Mouse (Mus musculus): Measurements from ENCODE around the gene Cic. TPM values are rescaled to one million over a fixed set of nuclear protein-coding genes. Genes with fewer than 3 reads are reported as not detected.

Gene Cic
- 20.7 TPM for polyA plus RNA-seq (2014; fragmentation: Illumina TruSeq; extraction: RNeasy Lipid Tissue Mini Kit (QIAGEN cat#74804); ENCODE audit: low read depth, low replicate concordance)

DNA sequence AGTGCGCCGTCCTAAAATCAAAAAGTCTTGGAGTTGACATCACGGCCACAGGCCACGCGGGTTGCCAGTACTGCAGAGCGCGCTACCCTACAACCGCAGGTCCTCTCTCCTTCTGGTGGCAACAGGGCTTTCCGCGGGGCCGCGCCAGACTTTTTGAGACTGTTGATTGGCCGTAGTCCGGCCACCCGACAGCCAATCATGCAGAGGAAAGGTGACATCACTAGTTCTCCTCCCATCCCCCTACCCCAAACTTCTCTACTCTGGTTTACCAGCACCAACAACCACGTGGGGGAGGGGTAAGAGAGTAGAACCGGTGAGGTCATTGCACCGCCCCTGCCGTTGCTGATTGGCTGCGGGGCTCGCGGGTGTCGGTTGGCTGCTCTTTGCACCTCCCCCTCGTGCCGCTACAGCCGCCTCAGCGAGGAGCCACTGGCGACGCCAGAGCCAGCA is at the start of gene Cic:
Gene Cic, plus strand, starts transcription at position 404 of the 450 bp plus-strand sequence.

DNA sequence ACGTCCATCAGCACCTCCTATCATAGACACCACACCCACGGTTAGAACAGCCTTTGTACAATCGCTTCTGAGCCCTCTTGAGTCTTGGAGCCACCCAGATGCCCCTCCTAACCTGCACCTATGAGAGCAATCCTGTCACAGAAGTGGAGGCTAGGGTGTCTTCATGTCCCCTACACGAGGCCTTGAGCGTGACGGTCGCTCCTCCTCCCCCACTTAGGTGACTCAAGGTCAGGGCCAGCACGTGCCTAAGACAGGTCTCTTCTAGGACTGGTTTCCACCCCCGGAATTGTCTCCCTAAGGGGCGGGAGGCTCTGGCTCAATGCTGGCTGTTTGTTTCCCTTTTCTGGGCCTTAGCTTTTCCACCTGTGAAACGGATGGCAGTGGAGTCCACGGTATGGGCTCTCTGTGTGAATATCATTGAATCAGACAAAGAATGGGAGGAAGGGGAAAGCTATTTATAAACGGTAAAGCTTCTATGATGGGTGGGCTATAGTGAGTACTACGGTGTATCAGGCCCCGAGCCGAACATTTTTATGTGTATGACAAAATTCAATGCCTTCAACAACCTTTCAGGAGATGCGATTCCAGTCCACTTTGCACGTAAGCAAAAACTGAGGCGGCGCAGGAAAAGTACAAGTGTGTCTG is 46.9 kb upstream of the Cic start, which contains the start of gene Dedd2:
Gene Dedd2, minus strand, starts transcription at position 159 of the 645 bp plus-strand sequence.

DNA sequence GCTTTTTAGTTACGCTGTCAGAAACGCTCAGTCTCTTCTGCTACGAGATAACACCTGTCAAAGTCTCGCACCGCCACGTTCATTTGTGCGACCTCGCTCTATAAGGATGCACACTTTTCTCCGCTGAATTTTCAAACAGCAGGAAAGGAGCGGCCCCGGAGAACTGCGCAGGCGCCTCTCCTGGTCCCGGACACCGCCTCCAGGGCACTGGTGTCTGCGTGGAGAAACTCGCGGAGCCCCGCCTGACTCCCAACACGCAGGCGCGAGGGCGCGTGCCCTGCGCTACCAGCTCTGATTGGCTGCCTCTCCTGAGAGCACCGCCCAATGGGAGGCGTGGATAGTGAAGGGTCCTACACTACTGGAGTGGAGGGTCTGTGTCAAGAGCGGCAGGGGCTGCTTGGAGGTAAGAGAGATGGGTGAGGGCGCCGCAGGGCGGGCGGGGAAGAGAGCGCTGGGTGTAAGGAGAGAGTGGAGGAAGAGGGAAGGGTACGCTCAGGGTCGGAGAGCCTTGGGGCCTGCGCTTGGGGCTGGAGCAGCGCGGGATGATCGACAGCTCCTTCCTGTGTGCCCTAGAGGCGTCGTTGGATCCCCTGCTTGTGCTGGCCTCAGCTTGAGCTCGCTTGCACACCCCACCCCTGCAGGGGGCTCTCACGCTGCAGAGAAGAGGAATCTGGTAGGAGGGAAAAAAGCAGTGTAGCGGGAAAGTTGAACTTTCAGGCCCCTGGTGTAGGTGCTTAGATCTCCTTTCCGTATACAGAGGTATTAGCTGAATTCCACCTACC is 46.2 kb upstream of the Cic start, which contains the start of gene Zfp526:
Gene Zfp526, plus strand, starts transcription at position 324 of the 782 bp plus-strand sequence.

DNA sequence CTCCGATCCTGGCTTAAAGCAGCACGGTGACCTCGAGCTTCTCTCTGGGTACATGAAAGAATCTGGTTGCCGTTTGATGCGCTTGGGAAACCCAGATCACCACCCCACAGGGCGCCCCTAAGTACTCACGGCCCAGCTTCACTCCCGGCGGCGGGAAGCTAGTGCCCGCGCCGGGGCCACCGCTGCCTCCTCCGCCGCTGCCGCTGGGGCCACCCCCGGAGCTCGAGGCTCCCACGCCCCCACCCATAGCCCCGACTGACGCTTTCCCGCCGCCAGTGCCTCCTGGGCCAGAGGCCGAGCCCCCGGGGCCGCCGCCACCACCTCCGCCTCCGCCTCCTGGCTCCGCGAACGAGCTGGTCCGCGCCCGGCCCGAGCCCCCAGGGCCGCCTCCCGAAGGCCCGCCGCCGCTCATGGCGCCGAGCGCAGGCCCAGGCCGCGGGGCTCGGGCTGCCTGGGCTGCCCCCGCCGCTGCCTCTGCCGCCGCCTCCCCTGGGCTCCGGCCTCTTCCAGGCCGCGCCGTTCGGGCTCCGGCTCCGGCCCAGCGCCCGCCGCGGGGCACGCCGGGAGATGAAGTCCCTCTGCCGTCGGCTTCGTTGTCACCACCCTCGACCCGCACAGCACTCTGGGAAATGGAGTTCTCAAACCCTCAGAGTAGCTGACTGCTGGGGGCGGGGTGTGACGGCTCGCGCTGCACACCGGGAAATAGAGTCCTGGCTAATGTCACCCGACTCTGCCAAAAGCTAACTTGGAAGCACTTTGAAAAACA is 30.1 kb upstream of the Cic start, which contains the start of gene Gsk3a:
Gene Gsk3a, minus strand, starts transcription at position 603 of the 766 bp plus-strand sequence.

DNA sequence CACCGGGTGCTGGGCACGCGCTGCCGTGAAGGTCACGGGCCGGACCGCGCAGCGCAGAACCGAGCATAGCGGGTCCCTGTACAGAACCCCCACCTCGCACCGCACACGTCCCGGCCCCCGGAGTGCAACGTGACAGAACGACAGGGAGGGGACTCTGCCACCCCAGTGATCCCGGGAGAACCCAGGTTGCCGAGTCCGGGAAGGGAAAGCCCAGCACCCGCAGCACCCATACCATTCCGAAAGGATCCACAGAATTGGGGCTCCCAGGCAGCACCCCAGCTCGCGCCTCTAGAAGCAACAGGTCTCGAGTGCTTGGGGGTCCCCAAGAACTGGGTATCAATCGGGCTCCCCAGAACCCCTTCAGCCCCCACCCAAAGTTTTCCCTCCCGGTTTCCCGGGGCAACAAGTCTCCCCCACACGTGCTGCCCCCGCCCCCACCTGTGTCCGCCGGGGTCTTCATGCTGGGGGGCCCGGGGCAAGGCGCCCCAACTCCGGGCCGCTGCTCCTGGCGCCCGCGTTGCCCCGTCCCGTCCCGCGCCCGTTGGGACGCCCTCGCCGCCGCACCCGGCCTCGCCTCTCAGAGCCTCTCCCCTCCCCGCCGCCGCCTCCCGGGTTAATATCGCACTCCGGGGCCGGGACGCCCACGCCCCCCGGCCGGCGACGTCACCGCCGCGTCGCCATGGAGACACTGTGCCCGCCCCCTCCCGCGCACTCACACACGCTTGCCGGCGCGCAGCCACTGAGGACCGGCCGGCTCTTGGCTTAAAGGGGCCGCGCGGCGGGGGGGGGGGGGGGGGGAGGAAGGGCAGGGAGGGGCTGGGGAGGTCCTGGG is 17.1 kb upstream of the Cic start, which contains the start of gene Erf:
Gene Erf, minus strand, starts transcription at position 621 of the 832 bp plus-strand sequence.

DNA sequence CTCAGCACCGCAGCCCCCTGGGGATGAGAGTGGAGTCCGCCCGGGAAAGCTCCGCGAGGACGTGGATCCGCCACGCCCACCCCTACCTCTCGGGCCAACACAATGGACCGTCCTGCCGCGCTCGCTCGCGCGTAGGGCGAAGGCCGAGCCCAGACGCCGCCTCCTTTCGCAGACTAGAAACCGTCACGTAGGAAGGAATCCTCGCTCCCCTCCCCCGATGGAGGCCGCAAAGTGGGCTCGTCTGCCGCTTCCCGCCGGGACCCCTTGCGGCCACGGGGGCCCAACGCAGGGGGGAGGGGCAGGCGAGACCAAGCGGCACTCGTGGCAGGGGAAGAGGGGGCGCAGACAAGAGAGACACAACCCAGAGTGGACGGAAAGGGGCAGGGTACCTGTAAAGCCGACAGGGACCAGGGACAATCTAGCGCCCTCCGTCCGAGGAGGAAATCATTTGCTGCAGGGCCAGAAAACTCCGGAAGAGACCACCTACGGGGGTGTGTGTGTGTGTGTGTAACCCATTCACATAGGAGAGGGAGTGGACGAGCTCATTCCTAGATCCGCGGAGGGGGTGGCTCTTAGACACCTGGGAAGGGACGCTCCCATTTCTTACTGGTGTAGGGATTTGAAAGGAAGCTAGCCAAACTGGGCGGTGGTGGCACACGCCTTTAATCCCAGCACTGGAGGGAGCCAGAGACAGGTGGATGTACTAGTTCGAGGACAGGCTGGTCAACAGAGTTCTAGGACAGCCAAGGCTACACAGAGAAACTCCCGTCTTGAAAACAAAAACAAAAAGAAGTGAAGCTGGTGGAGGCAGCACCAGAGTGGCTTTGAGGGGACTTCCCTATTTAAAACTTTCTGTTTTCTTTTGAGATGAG is 30.2 kb downstream of the Cic start, which contains the start of gene Pafah1b3:
Gene Pafah1b3, minus strand, starts transcription at position 533 of the 872 bp plus-strand sequence.

DNA sequence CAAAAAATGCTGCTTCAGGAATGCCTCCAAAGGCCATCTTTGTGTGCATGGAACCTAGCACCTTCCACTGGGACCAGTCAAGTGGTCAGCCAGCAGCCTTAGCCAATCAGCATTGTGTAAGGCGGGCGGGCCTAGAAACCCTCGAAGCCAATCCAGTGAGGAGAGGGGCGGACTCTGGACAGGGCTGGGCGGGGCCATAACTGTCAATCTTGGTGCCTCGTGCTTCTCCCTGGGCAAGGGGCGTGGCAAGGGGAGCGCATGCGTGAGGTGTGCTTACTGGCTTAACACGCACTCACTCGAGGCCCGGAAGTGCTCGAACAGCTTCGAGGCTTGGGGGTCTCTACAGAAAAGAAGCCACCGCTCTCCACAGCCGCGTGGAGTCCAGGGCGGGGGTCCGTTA is 33.6 kb downstream of the Cic start, which contains the start of gene Prr19:
Gene Prr19, plus strand, starts transcription at position 349 of the 400 bp plus-strand sequence.

DNA sequence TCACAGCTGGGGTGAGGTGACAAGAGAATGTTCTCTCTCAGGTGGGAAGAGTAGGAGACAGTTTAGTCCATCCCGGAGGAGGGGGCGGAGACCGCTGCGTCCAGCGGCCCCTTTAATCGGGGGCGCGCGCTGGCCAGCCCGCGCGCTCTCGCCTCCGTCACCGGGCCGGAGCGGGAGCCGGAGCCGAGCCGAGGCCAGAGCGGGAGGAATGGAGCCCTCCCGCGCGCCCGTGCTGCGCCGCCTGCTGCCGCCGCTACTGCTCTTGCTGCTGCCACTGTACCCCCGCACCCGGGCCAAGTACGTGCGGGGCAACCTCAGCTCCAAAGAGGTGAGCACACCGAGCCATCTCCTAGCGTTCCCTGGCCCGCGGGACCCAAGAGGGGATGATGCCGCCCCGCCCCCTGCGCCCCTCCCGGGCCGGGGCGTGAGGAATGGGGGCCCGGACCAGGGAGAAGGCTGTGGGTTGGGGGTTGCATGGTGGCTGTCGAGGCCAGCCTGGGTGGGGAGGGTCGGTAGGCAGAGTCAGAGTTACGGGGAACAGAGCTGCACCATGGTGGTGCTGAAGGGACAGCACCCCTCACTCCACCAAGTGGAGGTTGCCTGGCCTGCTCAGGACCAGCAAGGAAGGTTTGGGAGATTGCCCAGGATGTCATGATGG is 38.6 kb downstream of the Cic start, which contains the start of gene Tmem145:
Gene Tmem145, plus strand, starts transcription at position 151 of the 658 bp plus-strand sequence.

DNA sequence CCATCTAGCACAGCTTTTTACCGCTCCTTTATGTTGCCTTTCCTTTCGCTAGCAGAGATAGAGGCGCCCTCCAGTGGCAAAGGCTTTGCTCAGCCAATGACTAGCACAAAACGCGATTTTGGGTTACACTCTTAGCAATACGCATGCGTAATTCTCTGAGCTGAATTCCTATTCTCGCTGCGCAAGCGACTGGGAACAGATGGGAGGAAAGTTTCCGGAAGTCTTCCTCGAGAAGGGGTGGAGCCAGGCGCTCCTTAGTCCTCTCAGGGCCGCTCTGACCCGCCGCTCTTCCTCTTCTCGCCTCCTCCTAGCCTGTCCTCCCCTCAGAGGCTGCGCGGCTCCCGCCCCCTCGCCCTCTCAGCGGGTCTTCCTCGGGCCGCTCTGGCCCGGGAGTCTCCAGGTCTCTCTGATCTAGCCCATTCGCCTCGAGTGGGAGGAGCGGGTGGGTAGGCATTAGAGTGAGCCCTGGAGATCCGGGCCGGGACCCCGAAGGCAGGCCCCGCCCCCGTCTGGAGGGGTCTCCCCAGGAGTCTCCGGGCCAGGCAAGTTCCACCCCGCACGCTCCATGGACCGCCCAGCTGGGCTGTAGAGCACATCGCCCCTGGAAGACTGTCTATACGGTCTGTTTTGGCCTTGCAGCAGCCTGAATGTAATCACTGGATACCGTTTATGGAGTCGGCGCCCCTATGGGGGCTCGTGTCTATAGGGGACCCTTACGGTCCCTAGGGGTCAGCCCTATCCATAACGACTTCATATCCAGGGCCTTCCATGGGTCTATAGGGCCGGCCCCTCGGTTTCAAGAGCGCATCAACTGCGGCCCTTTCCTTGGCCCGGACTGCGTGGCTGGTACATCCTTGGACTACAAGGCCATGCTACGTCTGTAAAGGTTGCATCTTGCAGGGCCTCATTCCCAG is 49.3 kb downstream of the Cic start, which contains the start of gene Megf8:
Gene Megf8, plus strand, starts transcription at position 633 of the 914 bp plus-strand sequence.

Other genes with a start within 250 kb of the Cic start
- 0.63 TPM for gene Grik5, start 195.4 kb upstream of the Cic start, polyA plus RNA-seq (2014; fragmentation: Illumina TruSeq; extraction: RNeasy Lipid Tissue Mini Kit (QIAGEN cat#74804); ENCODE audit: low read depth, low replicate concordance)
- gene Zfp574, start 195.1 kb upstream of the Cic start, polyA plus RNA-seq (2014; fragmentation: Illumina TruSeq; extraction: RNeasy Lipid Tissue Mini Kit (QIAGEN cat#74804); ENCODE audit: low read depth, low replicate concordance) = 0.95 TPM
- 1.7 TPM for gene Pou2f2, start 88.0 kb upstream of the Cic start, polyA plus RNA-seq (2014; fragmentation: Illumina TruSeq; extraction: RNeasy Lipid Tissue Mini Kit (QIAGEN cat#74804); ENCODE audit: low read depth, low replicate concordance)
- gene Dedd2, start 47.1 kb upstream of the Cic start, polyA plus RNA-seq (2014; fragmentation: Illumina TruSeq; extraction: RNeasy Lipid Tissue Mini Kit (QIAGEN cat#74804); ENCODE audit: low read depth, low replicate concordance) = 1.9 TPM
- 1.5 TPM for gene Zfp526, start 46.3 kb upstream of the Cic start, polyA plus RNA-seq (2014; fragmentation: Illumina TruSeq; extraction: RNeasy Lipid Tissue Mini Kit (QIAGEN cat#74804); ENCODE audit: low read depth, low replicate concordance)
- 7.9 TPM for gene Gsk3a, start 29.9 kb upstream of the Cic start, polyA plus RNA-seq (2014; fragmentation: Illumina TruSeq; extraction: RNeasy Lipid Tissue Mini Kit (QIAGEN cat#74804); ENCODE audit: low read depth, low replicate concordance)
- 1.6 TPM for gene Erf, start 16.9 kb upstream of the Cic start, polyA plus RNA-seq (2014; fragmentation: Illumina TruSeq; extraction: RNeasy Lipid Tissue Mini Kit (QIAGEN cat#74804); ENCODE audit: low read depth, low replicate concordance)
- gene Pafah1b3, start 30.3 kb downstream of the Cic start, polyA plus RNA-seq (2014; fragmentation: Illumina TruSeq; extraction: RNeasy Lipid Tissue Mini Kit (QIAGEN cat#74804); ENCODE audit: low read depth, low replicate concordance) = 9.2 TPM
- not detected for gene Prr19, start 33.7 kb downstream of the Cic start, polyA plus RNA-seq (2014; fragmentation: Illumina TruSeq; extraction: RNeasy Lipid Tissue Mini Kit (QIAGEN cat#74804); ENCODE audit: low read depth, low replicate concordance)
- not detected for gene Tmem145, start 38.4 kb downstream of the Cic start, polyA plus RNA-seq (2014; fragmentation: Illumina TruSeq; extraction: RNeasy Lipid Tissue Mini Kit (QIAGEN cat#74804); ENCODE audit: low read depth, low replicate concordance)
- gene Megf8, start 49.5 kb downstream of the Cic start, polyA plus RNA-seq (2014; fragmentation: Illumina TruSeq; extraction: RNeasy Lipid Tissue Mini Kit (QIAGEN cat#74804); ENCODE audit: low read depth, low replicate concordance) = 1.2 TPM
- gene Cnfn, start 102.0 kb downstream of the Cic start, polyA plus RNA-seq (2014; fragmentation: Illumina TruSeq; extraction: RNeasy Lipid Tissue Mini Kit (QIAGEN cat#74804); ENCODE audit: low read depth, low replicate concordance) = not detected
- gene Lipe, start 131.0 kb downstream of the Cic start, polyA plus RNA-seq (2014; fragmentation: Illumina TruSeq; extraction: RNeasy Lipid Tissue Mini Kit (QIAGEN cat#74804); ENCODE audit: low read depth, low replicate concordance) = not detected
- gene Cxcl17, start 145.2 kb downstream of the Cic start, polyA plus RNA-seq (2014; fragmentation: Illumina TruSeq; extraction: RNeasy Lipid Tissue Mini Kit (QIAGEN cat#74804); ENCODE audit: low read depth, low replicate concordance) = not detected
- 3,714 TPM for gene Ceacam1, start 209.9 kb downstream of the Cic start, polyA plus RNA-seq (2014; fragmentation: Illumina TruSeq; extraction: RNeasy Lipid Tissue Mini Kit (QIAGEN cat#74804); ENCODE audit: low read depth, low replicate concordance)

All from sigmoid colon, adult 10 weeks (tissue).